Mouse (Mus musculus): ENCODE results near the gene Tmem131. TPM values are rescaled to one million over a fixed set of nuclear protein-coding genes. Genes with fewer than 3 reads are reported as not detected.

Gene Tmem131
- polyA plus RNA-seq, 1 experiment from 2014 or later, result 10.3 TPM

- no peak overlapping the region for H3K27ac ChIP-seq (replicated peaks)
- H3K27me3 ChIP-seq (ENCODE audit: low read depth, poor library complexity, severe bottlenecking), result no peaks in the 10 kb centered on the region
- no peaks in the 10 kb centered on the region for H3K9me3 ChIP-seq (replicated peaks)
- H3K36me3 ChIP-seq, result no peaks in the 10 kb centered on the region
- H3K4me3 ChIP-seq, result no peak overlapping the region
- no peaks in the 10 kb centered on the region for H3K4me1 ChIP-seq
- DNase-seq (ENCODE audit: low spot score), result no peak
- 72% methylated on average over 10 of the region's 10 CpGs for WGBS
These were observed 19.1 kb upstream of the Tmem131 start for GRCm38 (mm10) chr1:36962379-36963176.

- Histone ChIP-seq H3K4me1 (no peaks in the 10 kb centered on the region), H3K27me3 (ENCODE audit: low read depth, poor library complexity, severe bottlenecking) (no peaks in the 10 kb centered on the region), H3K36me3 (no peaks in the 10 kb centered on the region), H3K27ac (replicated peaks) (no peak overlapping the region), H3K4me3 (no peak overlapping the region), H3K9me3 (replicated peaks) (no peaks in the 10 kb centered on the region)
- WGBS, result 91% methylated on average over 16 of the region's 16 CpGs
- DNase-seq (ENCODE audit: low spot score), result no peak
These were observed 17.2 kb upstream of the Tmem131 start for GRCm38 (mm10) chr1:36960509-36961222.

GRCm38 (mm10) chr1:36949591-36950184, 6.2 kb upstream of the Tmem131 start:
- DNase-seq (ENCODE audit: low spot score), result no peak
- no peaks in the 10 kb centered on the region for H3K9me3 ChIP-seq (replicated peaks)
- 84% methylated on average over 7 of the region's 7 CpGs for WGBS

GRCm38 (mm10) chr1:36947448-36947847, 4.0 kb upstream of the Tmem131 start:
- WGBS, result 88% methylated on average over 8 of the region's 8 CpGs
- Histone ChIP-seq H3K4me1 (0 out of 2 replicates have a peak, but pooled peaks cover 6% of the 10 kb centered on the region), H3K9me3 (replicated peaks) (no peaks in the 10 kb centered on the region), H3K27ac (replicated peaks) (no peak overlapping the region), H3K36me3 (no peaks in the 10 kb centered on the region), H3K4me3 (no peak overlapping the region), H3K27me3 (ENCODE audit: low read depth, poor library complexity, severe bottlenecking) (no peaks in the 10 kb centered on the region)
- DNase-seq (ENCODE audit: low spot score), result no peak

More at GRCm38 (mm10) chr1:36949591-36950184, 6.2 kb upstream of the Tmem131 start:
- Histone ChIP-seq H3K27ac (replicated peaks) (no peak overlapping the region), H3K4me3 (no peak overlapping the region), H3K27me3 (ENCODE audit: low read depth, poor library complexity, severe bottlenecking) (no peaks in the 10 kb centered on the region), H3K4me1 (no peaks in the 10 kb centered on the region), H3K36me3 (no peaks in the 10 kb centered on the region)

- H3K9me3 ChIP-seq (replicated peaks), result no peaks in the 10 kb centered on the region
- H3K27ac ChIP-seq (replicated peaks), result peak overlapping the region; percentile 97
- WGBS, result 47% methylated on average over 3 of the region's 3 CpGs
- peak overlapping the region; percentile 97 for H3K4me3 ChIP-seq
- no peak for DNase-seq (ENCODE audit: low spot score)
- no peaks in the 10 kb centered on the region for H3K27me3 ChIP-seq (ENCODE audit: low read depth, poor library complexity, severe bottlenecking)
- no peaks in the 10 kb centered on the region for H3K36me3 ChIP-seq
- peaks cover 33% of the 10 kb centered on the region for H3K4me1 ChIP-seq
These were observed 3.1 kb downstream of the Tmem131 start for GRCm38 (mm10) chr1:36940381-36940762.

- H3K4me1 ChIP-seq, result peaks cover 39% of the 10 kb centered on the region
- no peaks in the 10 kb centered on the region for H3K27me3 ChIP-seq (ENCODE audit: low read depth, poor library complexity, severe bottlenecking)
- H3K9me3 ChIP-seq (replicated peaks), result no peaks in the 10 kb centered on the region
- peak; percentile 94 for DNase-seq (ENCODE audit: low spot score)
- under 1% methylated on average over 74 of the region's 79 CpGs for WGBS
- peak overlapping the region; percentile 97 for H3K27ac ChIP-seq (replicated peaks)
- peak overlapping the region; percentile 97 for H3K4me3 ChIP-seq
- no peaks in the 10 kb centered on the region for H3K36me3 ChIP-seq
These were observed 3.7 kb downstream of the Tmem131 start for GRCm38 (mm10) chr1:36939506-36940380.

- Histone ChIP-seq H3K4me1 (peaks cover 44% of the 10 kb centered on the region), H3K27ac (replicated peaks) (peak overlapping the region; percentile 97), H3K4me3 (peak overlapping the region; percentile 97), H3K27me3 (ENCODE audit: low read depth, poor library complexity, severe bottlenecking) (no peaks in the 10 kb centered on the region), H3K9me3 (replicated peaks) (no peaks in the 10 kb centered on the region), H3K36me3 (no peaks in the 10 kb centered on the region)
- under 1% methylated on average over 59 of the region's 59 CpGs for WGBS
- peak; percentile 53 for DNase-seq (ENCODE audit: low spot score)
These were observed 4.6 kb downstream of the Tmem131 start for GRCm38 (mm10) chr1:36938801-36939286.

- peak overlapping the region; percentile 97 for H3K27ac ChIP-seq (replicated peaks)
- no peaks in the 10 kb centered on the region for H3K9me3 ChIP-seq (replicated peaks)
- DNase-seq (ENCODE audit: low spot score), result no peak
These were observed 5.1 kb downstream of the Tmem131 start for GRCm38 (mm10) chr1:36938348-36938747.

GRCm38 (mm10) chr1:36937648-36938047, 5.8 kb downstream of the Tmem131 start:
- peak; percentile 20 for DNase-seq (ENCODE audit: low spot score)
- Histone ChIP-seq H3K27me3 (ENCODE audit: low read depth, poor library complexity, severe bottlenecking) (no peaks in the 10 kb centered on the region), H3K4me1 (peaks cover 44% of the 10 kb centered on the region), H3K9me3 (replicated peaks) (no peaks in the 10 kb centered on the region), H3K4me3 (peak overlapping the region; percentile 97), H3K36me3 (no peaks in the 10 kb centered on the region), H3K27ac (replicated peaks) (no peak overlapping the region)
- 57% methylated on average over 3 of the region's 3 CpGs for WGBS

More at GRCm38 (mm10) chr1:36938348-36938747, 5.1 kb downstream of the Tmem131 start:
- WGBS, result 5% methylated on average over 9 of the region's 9 CpGs
- Histone ChIP-seq H3K27me3 (ENCODE audit: low read depth, poor library complexity, severe bottlenecking) (no peaks in the 10 kb centered on the region), H3K4me3 (peak overlapping the region; percentile 97), H3K4me1 (peaks cover 44% of the 10 kb centered on the region), H3K36me3 (no peaks in the 10 kb centered on the region)

- WGBS, result 73% methylated on average over 2 of the region's 2 CpGs
- Histone ChIP-seq H3K4me1 (peaks cover 44% of the 10 kb centered on the region), H3K36me3 (no peaks in the 10 kb centered on the region), H3K9me3 (replicated peaks) (no peaks in the 10 kb centered on the region), H3K27me3 (ENCODE audit: low read depth, poor library complexity, severe bottlenecking) (no peaks in the 10 kb centered on the region), H3K4me3 (no peak overlapping the region), H3K27ac (replicated peaks) (no peak overlapping the region)
- no peak for DNase-seq (ENCODE audit: low spot score)
These were observed 6.5 kb downstream of the Tmem131 start for GRCm38 (mm10) chr1:36937015-36937414.

GRCm38 (mm10) chr1:36936567-36936966, 6.9 kb downstream of the Tmem131 start:
- no peaks in the 10 kb centered on the region for H3K9me3 ChIP-seq (replicated peaks)
- H3K36me3 ChIP-seq, result no peaks in the 10 kb centered on the region
- H3K4me1 ChIP-seq, result peaks cover 44% of the 10 kb centered on the region
- no peak overlapping the region for H3K4me3 ChIP-seq
- H3K27ac ChIP-seq (replicated peaks), result no peak overlapping the region
- no peak for DNase-seq (ENCODE audit: low spot score)
- 82% methylated on average over 7 of the region's 7 CpGs for WGBS
- no peaks in the 10 kb centered on the region for H3K27me3 ChIP-seq (ENCODE audit: low read depth, poor library complexity, severe bottlenecking)

- Histone ChIP-seq H3K27ac (replicated peaks) (0 out of 2 replicates have a peak overlapping the region, but pooled peaks have one; percentile 4), H3K36me3 (no peaks in the 10 kb centered on the region), H3K4me3 (no peak overlapping the region), H3K27me3 (ENCODE audit: low read depth, poor library complexity, severe bottlenecking) (no peaks in the 10 kb centered on the region), H3K9me3 (replicated peaks) (no peaks in the 10 kb centered on the region), H3K4me1 (peaks cover 37% of the 10 kb centered on the region)
- no peak for DNase-seq (ENCODE audit: low spot score)
- 72% methylated on average over 6 of the region's 6 CpGs for WGBS
These were observed 8.7 kb downstream of the Tmem131 start for GRCm38 (mm10) chr1:36934778-36935177.

All from midbrain, embryonic 10.5 days (tissue).